Mouse (Mus musculus): ENCODE results near the gene Fcrl6.

Gene Fcrl6

GRCm38 (mm10) chr1:172548501-172548900 is 53.9 kb downstream of the Fcrl6 start:
- DNase-seq (ENCODE audit: low spot score in 2 of 2): no peak
